Mouse (Mus musculus): Measurements from ENCODE around the gene Hnf1a.

Hnf1a gene

GRCm38 (mm10) chr5:114978888-114979249, 8.0 kb upstream of the Hnf1a start:
- 4% methylated on average over 6 of the region's 6 CpGs for WGBS

- WGBS: 33% methylated on average over 11 of the region's 11 CpGs
Observed at GRCm38 (mm10) chr5:114978473-114978872, 7.6 kb upstream of the Hnf1a start.

GRCm38 (mm10) chr5:114973131-114973530, 2.2 kb upstream of the Hnf1a start:
- WGBS: 82% methylated on average over 8 of the region's 8 CpGs

- WGBS: 85% methylated on average over 9 of the region's 9 CpGs
Observed at GRCm38 (mm10) chr5:114972201-114972600, 1.3 kb upstream of the Hnf1a start.

GRCm38 (mm10) chr5:114969609-114970215, 1.2 kb downstream of the Hnf1a start:
- WGBS: 55% methylated on average over 13 of the region's 13 CpGs

- 25% methylated on average over 4 of the region's 4 CpGs for WGBS
Observed at GRCm38 (mm10) chr5:114969064-114969463, 1.8 kb downstream of the Hnf1a start.

- 28% methylated on average over 7 of the region's 7 CpGs for WGBS
Observed at GRCm38 (mm10) chr5:114968651-114969050, 2.2 kb downstream of the Hnf1a start.

GRCm38 (mm10) chr5:114967523-114968268, 3.2 kb downstream of the Hnf1a start:
- 45% methylated on average over 14 of the region's 14 CpGs for WGBS

GRCm38 (mm10) chr5:114964967-114965898, 5.7 kb downstream of the Hnf1a start:
- WGBS: 68% methylated on average over 17 of the region's 17 CpGs

GRCm38 (mm10) chr5:114964315-114964966, 6.5 kb downstream of the Hnf1a start:
- 75% methylated on average over 7 of the region's 7 CpGs for WGBS

- WGBS: 57% methylated on average over 4 of the region's 4 CpGs
Observed at GRCm38 (mm10) chr5:114961590-114962360, 9.1 kb downstream of the Hnf1a start.

GRCm38 (mm10) chr5:114958069-114958468, 12.8 kb downstream of the Hnf1a start:
- 89% methylated on average over 5 of the region's 5 CpGs for WGBS

- WGBS: 87% methylated on average over 14 of the region's 14 CpGs
Observed at GRCm38 (mm10) chr5:114953326-114953725, 17.6 kb downstream of the Hnf1a start.

GRCm38 (mm10) chr5:114951279-114951880, 19.5 kb downstream of the Hnf1a start:
- whole genome bisulfite sequencing: 73% methylated on average over 21 of the region's 21 CpGs

- 68% methylated on average over 12 of the region's 12 CpGs for WGBS
Observed at GRCm38 (mm10) chr5:114950669-114951068, 20.2 kb downstream of the Hnf1a start.

- 81% methylated on average over 9 of the region's 9 CpGs for WGBS
Observed at GRCm38 (mm10) chr5:114949812-114950211, 21.1 kb downstream of the Hnf1a start.

- 27% methylated on average over 5 of the region's 5 CpGs for WGBS
Observed at GRCm38 (mm10) chr5:114949316-114949715, 21.6 kb downstream of the Hnf1a start.

- 29% methylated on average over 6 of the region's 6 CpGs for WGBS
Observed at GRCm38 (mm10) chr5:114948891-114949290, 22.0 kb downstream of the Hnf1a start.

- 95% methylated on average over 10 of the region's 10 CpGs for WGBS
Observed at GRCm38 (mm10) chr5:114945072-114945471, 25.8 kb downstream of the Hnf1a start.

GRCm38 (mm10) chr5:114942766-114943130, 28.1 kb downstream of the Hnf1a start:
- WGBS: 17% methylated on average over 4 of the region's 4 CpGs
